Mouse (Mus musculus) embryonic facial prominence, embryonic 10.5 days (tissue): Measurements from ENCODE around the gene Fkbp6. TPM values are rescaled to one million over a fixed set of nuclear protein-coding genes. Genes with fewer than 3 reads are reported as not detected.

Experiments
- DNase-seq: peaks from one replicate; pipeline ENCODE4 v3.0.0-alpha.2; 2017; ENCODE audit warnings: low spot score
- H3K27ac ChIP-seq: fragments of 300-500 bp; sonication (generic); replicated peaks from 2 replicates; pipeline ENCODE4 v1.5.1; 2016; ENCODE audit warnings: mild to moderate bottlenecking
- H3K27me3 ChIP-seq: fragments of 300-500 bp; sonication (generic); replicated peaks from 2 replicates; pipeline ENCODE4 v1.6.1; 2016; ENCODE audit warnings: low read depth, mild to moderate bottlenecking; ENCODE audit not compliant: poor library complexity, severe bottlenecking
- H3K36me3 ChIP-seq: fragments of 300-500 bp; sonication (generic); replicated peaks from 2 replicates; pipeline ENCODE4 v1.6.1; 2016; ENCODE audit warnings: mild to moderate bottlenecking, moderate library complexity
- H3K4me1 ChIP-seq: fragments of 300-500 bp; sonication (generic); 2 replicates; pipeline ENCODE4 v1.6.1; 2016
- H3K4me3 ChIP-seq: fragments of 300-500 bp; sonication (generic); 2 replicates; pipeline ENCODE4 v1.5.1; 2016; ENCODE audit warnings: mild to moderate bottlenecking, moderate library complexity
- H3K9me3 ChIP-seq: fragments of 300-500 bp; sonication (generic); 2 replicates; pipeline ENCODE4 v1.6.1; 2016; ENCODE audit warnings: mild to moderate bottlenecking
- WGBS: fragments of 180-500 bp; shearing (Covaris S2); methylation state at CpG from one replicate; pipeline ENCODE4 v1.1.7; 2016; 5-methylcytosine and 5-hydroxymethylcytosine counted together
- microRNA-seq: library from miRNA; unstranded; fragments of <30 nt; microRNA quantifications from one replicate; pipeline ENCODE4, GENCODE M21; 2017
- polyA plus RNA-seq: library from polyadenylated mRNA; unstranded; fragments of >200 nt; fragmentation: Nextera tagmentation; extraction: Ambion mirVana; gene quantifications from 2 replicates; pipeline ENCODE4 v1.2.1, GENCODE M21; 2016

The Fkbp6 gene
- polyA plus RNA-seq, 1 experiment from 2014 or later, result not detected

GRCm38 (mm10) chr5:135246531-135246930 is 103.3 kb downstream of the Fkbp6 start:
- H3K27me3 ChIP-seq, result peaks cover 31% of the 10 kb centered on the region
- DNase-seq, result no peak
- 71% methylated on average over 4 of the region's 4 CpGs for WGBS
- peaks cover 34% of the 10 kb centered on the region for H3K4me1 ChIP-seq
- H3K9me3 ChIP-seq, result no peaks in the 10 kb centered on the region
- no peak overlapping the region for H3K4me3 ChIP-seq
- peaks cover 63% of the 10 kb centered on the region for H3K36me3 ChIP-seq
- H3K27ac ChIP-seq, result no peak overlapping the region

- Histone ChIP-seq H3K27me3 (peaks cover 2% of the 10 kb centered on the region; the same call in 1 of the 2 replicates), H3K36me3 (peaks cover 94% of the 10 kb centered on the region), H3K27ac (no peak overlapping the region), H3K4me3 (no peak overlapping the region), H3K4me1 (peaks cover under 1% of the 10 kb centered on the region; the same call in 1 of the 2 replicates), H3K9me3 (no peaks in the 10 kb centered on the region)
- WGBS, result 89% methylated on average over 1 of the region's 1 CpGs
- DNase-seq, result no peak
Observed at GRCm38 (mm10) chr5:135243166-135243565, 106.7 kb downstream of the Fkbp6 start.

- Histone ChIP-seq H3K27me3 (no peaks in the 10 kb centered on the region), H3K4me1 (no peaks in the 10 kb centered on the region), H3K9me3 (no peaks in the 10 kb centered on the region), H3K36me3 (peaks cover 99% of the 10 kb centered on the region), H3K4me3 (no peak overlapping the region), H3K27ac (no peak overlapping the region)
- DNase-seq, result no peak
- WGBS, result 90% methylated on average over 3 of the region's 3 CpGs
Observed at GRCm38 (mm10) chr5:135242608-135243007, 107.2 kb downstream of the Fkbp6 start.

- Histone ChIP-seq H3K9me3 (no peaks in the 10 kb centered on the region), H3K4me1 (no peaks in the 10 kb centered on the region), H3K36me3 (peaks cover 100% of the 10 kb centered on the region), H3K27me3 (no peaks in the 10 kb centered on the region), H3K4me3 (no peak overlapping the region), H3K27ac (no peak overlapping the region)
- 78% methylated on average over 12 of the region's 12 CpGs for WGBS
- no peak for DNase-seq
Observed at GRCm38 (mm10) chr5:135242136-135242535, 107.7 kb downstream of the Fkbp6 start.

Small RNA genes lying within 50 kb of the gene (microRNA-seq; reads per million reads assigned to microRNA genes)
- gene Mir7033, result 4.0 reads per million, percentile 8 among the genes with 10 or more reads in this experiment

Other genes with a start within 250 kb of the Fkbp6 start
- 21.3 and 22.2 TPM in 2 replicates for gene Tbl2, start 200.4 kb downstream of the Fkbp6 start, polyA plus RNA-seq
- 44.6 and 48.5 TPM in 2 replicates for gene Bcl7b, start 181.8 kb downstream of the Fkbp6 start, polyA plus RNA-seq
- 60.1 and 61.5 TPM in 2 replicates for gene Baz1b, start 162.8 kb downstream of the Fkbp6 start, polyA plus RNA-seq
- gene Fzd9, start 98.8 kb downstream of the Fkbp6 start, polyA plus RNA-seq, result 3.3 and 5.1 TPM in 2 replicates
- gene Trim50, start 3.3 kb upstream of the Fkbp6 start, polyA plus RNA-seq, result not detected in 2 replicates
- gene Nsun5, start 19.9 kb upstream of the Fkbp6 start, polyA plus RNA-seq, result 47.9 and 48.0 TPM in 2 replicates
- gene Pom121, start 44.5 kb upstream of the Fkbp6 start, polyA plus RNA-seq, result 20.1 and 20.3 TPM in 2 replicates
- gene Hip1, start 195.1 kb upstream of the Fkbp6 start, polyA plus RNA-seq, result 64.6 and 66.1 TPM in 2 replicates
- gene Ccl26, start 213.5 kb upstream of the Fkbp6 start, polyA plus RNA-seq, result not detected in 2 replicates
- 0.75 and 0.86 TPM in 2 replicates for gene Ccl24, start 223.0 kb upstream of the Fkbp6 start, polyA plus RNA-seq